Mouse (Mus musculus) midbrain, embryonic 13.5 days (tissue): ENCODE measurements at regions not wholly inside any gene's neighbourhood (a gene's known extent, or its start where the extent isn't known, plus 50 kb on each side); places are given as distances from the start of the nearest gene placed in this dataset.

ENCODE experiments used
- ATAC-seq: fragments of 200-750 bp; cut with Nextera tagmentation; 2 replicates; pipeline ENCODE4 v1.8.0; 2017; ENCODE audit warnings: mild to moderate bottlenecking, moderate TSS enrichment, moderate library complexity
- H3K27ac ChIP-seq: fragments of 300-500 bp; sonication (generic); 2 replicates; pipeline ENCODE4 v1.5.1; 2015; ENCODE audit warnings: inconsistent platforms, mild to moderate bottlenecking, moderate library complexity
- H3K27me3 ChIP-seq: fragments of 300-500 bp; sonication (generic); 2 replicates; pipeline ENCODE4 v1.6.1; 2015; ENCODE audit warnings: mild to moderate bottlenecking, inconsistent platforms
- H3K36me3 ChIP-seq: fragments of 300-500 bp; sonication (generic); 2 replicates; pipeline ENCODE4 v1.6.1; 2015; ENCODE audit warnings: mild to moderate bottlenecking, inconsistent platforms
- H3K4me1 ChIP-seq: fragments of 300-500 bp; sonication (generic); replicated peaks from 2 replicates; pipeline ENCODE4 v1.6.1; 2015; ENCODE audit warnings: inconsistent platforms
- H3K4me2 ChIP-seq: fragments of 300-500 bp; sonication (generic); replicated peaks from 2 replicates; pipeline ENCODE4 v1.6.1; 2015; ENCODE audit warnings: moderate library complexity, mild to moderate bottlenecking, inconsistent platforms
- H3K4me3 ChIP-seq: fragments of 300-500 bp; sonication (generic); replicated peaks from 2 replicates; pipeline ENCODE4 v1.5.1; 2015; ENCODE audit warnings: mild to moderate bottlenecking, inconsistent platforms
- H3K9ac ChIP-seq: fragments of 300-500 bp; sonication (generic); replicated peaks from 2 replicates; pipeline ENCODE4 v1.6.1; 2015; ENCODE audit warnings: mild to moderate bottlenecking, inconsistent platforms
- H3K9me3 ChIP-seq: fragments of 300-500 bp; sonication (generic); 2 replicates; pipeline ENCODE4 v1.6.1; 2016; ENCODE audit warnings: mild to moderate bottlenecking, inconsistent platforms
- WGBS: fragments of 180-500 bp; shearing (Covaris S2); methylation state at CpG from one replicate; pipeline ENCODE4 v1.1.7; 2015; 5-methylcytosine and 5-hydroxymethylcytosine counted together

DNA sequence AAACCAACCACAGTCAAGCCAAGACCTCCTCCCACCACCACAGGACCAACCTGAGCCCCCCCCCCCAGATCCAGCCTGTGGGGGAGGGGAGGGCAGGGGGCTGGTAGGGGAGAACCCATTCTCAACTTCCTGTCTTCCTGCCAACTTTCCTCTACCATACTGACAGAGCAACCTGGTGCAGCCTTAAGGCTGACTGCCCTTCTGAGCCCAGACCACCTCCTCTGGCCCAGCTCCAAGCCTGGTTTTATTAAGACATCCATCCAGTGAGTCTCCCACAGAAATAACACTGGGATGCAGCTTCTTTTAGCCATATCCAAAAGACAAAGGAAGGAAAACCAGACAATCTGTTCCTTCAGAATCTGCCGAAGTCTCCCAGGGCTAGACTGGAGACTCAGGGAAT lies 342.8 kb downstream of the Gm9195 start:
- H3K4me2 ChIP-seq: no peak overlapping the region
- no peak overlapping the region for H3K27ac ChIP-seq
- H3K9me3 ChIP-seq: no peaks in the 10 kb centered on the region
- H3K9ac ChIP-seq: no peak overlapping the region
- WGBS: 66% methylated on average over 1 of the region's 1 CpGs
- H3K27me3 ChIP-seq: no peaks in the 10 kb centered on the region
- ATAC-seq: no peak
- peaks cover 13% of the 10 kb centered on the region for H3K4me1 ChIP-seq
- H3K36me3 ChIP-seq: no peaks in the 10 kb centered on the region
- no peak overlapping the region for H3K4me3 ChIP-seq

DNA sequence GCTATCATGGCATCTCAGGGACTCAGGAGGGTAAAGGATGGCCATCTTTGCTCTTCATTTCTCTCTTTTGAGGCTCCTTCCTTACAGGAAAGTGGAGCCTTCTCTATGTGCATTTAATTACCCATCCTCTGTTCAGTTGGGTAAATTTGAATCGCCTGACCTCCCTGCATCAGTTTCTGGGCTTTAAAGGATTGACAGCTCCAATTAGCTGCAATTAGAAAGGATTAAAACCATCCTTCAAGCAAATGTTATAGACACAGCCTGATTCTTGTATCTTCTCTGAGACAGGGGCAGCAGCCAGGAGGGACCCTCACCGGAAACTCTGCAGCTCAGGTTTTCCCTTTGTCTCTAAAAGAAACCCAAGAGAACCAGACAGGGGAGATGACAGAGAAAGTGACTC lies 345.3 kb downstream of the Gm9195 start:
- H3K9me3 ChIP-seq: no peaks in the 10 kb centered on the region
- H3K4me1 ChIP-seq: peaks cover 28% of the 10 kb centered on the region
- H3K4me3 ChIP-seq: no peak overlapping the region
- no peaks in the 10 kb centered on the region for H3K27me3 ChIP-seq
- no peak for ATAC-seq
- 28% methylated on average over 2 of the region's 2 CpGs for WGBS
- H3K36me3 ChIP-seq: no peaks in the 10 kb centered on the region
- H3K27ac ChIP-seq: peak overlapping the region; percentile 19; the same call in 1 of the 2 replicates
- H3K4me2 ChIP-seq: no peak overlapping the region
- no peak overlapping the region for H3K9ac ChIP-seq

GRCm38 (mm10) chr14:72142883-72143487 lies 348.7 kb downstream of the Gm9195 start:
- Histone ChIP-seq H3K9me3 (no peaks in the 10 kb centered on the region), H3K4me3 (no peak overlapping the region), H3K27ac (0 out of 2 replicates have a peak overlapping the region, but pooled peaks have one; percentile 9), H3K9ac (no peak overlapping the region), H3K36me3 (no peaks in the 10 kb centered on the region), H3K4me1 (peaks cover 23% of the 10 kb centered on the region), H3K27me3 (no peaks in the 10 kb centered on the region), H3K4me2 (no peak overlapping the region)
- WGBS: 12% methylated on average over 6 of the region's 6 CpGs
- peak; percentile 81 for ATAC-seq

DNA sequence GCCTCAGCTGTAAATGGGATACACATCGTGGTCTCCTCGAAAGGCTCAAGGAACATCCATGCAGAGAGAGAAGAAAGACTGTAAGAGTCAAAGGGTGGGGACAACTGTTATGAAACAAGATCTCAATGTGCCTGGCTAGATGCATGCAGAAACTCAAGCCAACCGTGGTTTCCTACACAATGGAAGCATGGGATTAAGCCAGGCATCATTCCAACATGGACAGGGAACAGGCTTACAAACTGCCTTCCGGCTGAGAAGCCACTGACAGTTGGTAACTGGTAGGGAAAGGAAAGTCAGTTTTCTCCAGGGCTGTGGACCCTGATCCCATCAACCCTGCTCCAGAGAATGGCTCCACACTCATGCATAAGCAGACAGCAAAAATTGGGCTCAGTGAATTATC lies 350.5 kb downstream of the Gm9195 start:
- Histone ChIP-seq H3K27me3 (no peaks in the 10 kb centered on the region), H3K4me3 (no peak overlapping the region), H3K4me2 (no peak overlapping the region), H3K9ac (no peak overlapping the region), H3K36me3 (no peaks in the 10 kb centered on the region), H3K4me1 (peaks cover 15% of the 10 kb centered on the region), H3K9me3 (no peaks in the 10 kb centered on the region), H3K27ac (no peak overlapping the region)
- 50% methylated on average over 4 of the region's 4 CpGs for WGBS
- ATAC-seq: no peak

DNA sequence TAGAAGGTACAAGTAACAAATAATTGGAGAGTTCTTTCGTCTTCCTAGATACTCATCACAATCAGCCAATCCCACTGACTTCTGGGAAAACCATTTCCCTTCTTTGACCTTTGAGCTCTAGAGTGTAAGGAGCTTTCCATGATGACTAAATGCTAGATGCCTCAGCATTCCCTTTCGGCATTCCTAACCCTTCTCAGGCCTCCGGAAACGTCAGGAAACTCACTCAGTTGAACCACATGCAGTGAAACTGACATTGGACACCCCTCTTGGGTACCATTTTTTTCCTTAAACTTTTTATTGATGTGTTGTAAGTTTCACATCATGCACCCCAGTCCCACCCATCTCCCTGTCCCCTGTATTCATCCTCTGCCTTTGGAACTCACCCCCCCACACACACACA lies 361.5 kb downstream of the Gm9195 start:
- H3K27ac ChIP-seq: no peak overlapping the region
- no peaks in the 10 kb centered on the region for H3K9me3 ChIP-seq
- H3K27me3 ChIP-seq: no peaks in the 10 kb centered on the region
- no peak for ATAC-seq
- no peaks in the 10 kb centered on the region for H3K4me1 ChIP-seq
- H3K9ac ChIP-seq: no peak overlapping the region
- WGBS: 83% methylated on average over 4 of the region's 4 CpGs
- H3K4me3 ChIP-seq: no peak overlapping the region
- H3K4me2 ChIP-seq: no peak overlapping the region
- H3K36me3 ChIP-seq: no peaks in the 10 kb centered on the region

- no peak overlapping the region for H3K4me3 ChIP-seq
- no peak overlapping the region for H3K9ac ChIP-seq
- no peak for ATAC-seq
- no peak overlapping the region for H3K27ac ChIP-seq
- no peaks in the 10 kb centered on the region for H3K27me3 ChIP-seq
- H3K4me1 ChIP-seq: no peaks in the 10 kb centered on the region
- WGBS: 96% methylated on average over 4 of the region's 4 CpGs
- H3K4me2 ChIP-seq: no peak overlapping the region
- no peaks in the 10 kb centered on the region for H3K36me3 ChIP-seq
- H3K9me3 ChIP-seq: no peaks in the 10 kb centered on the region
Measured at GRCm38 (mm10) chr14:72121786-72122185, 369.9 kb downstream of the Gm9195 start.

- WGBS: 7% methylated on average over 1 of the region's 1 CpGs
- no peak for ATAC-seq
- Histone ChIP-seq H3K27me3 (no peaks in the 10 kb centered on the region), H3K36me3 (no peaks in the 10 kb centered on the region), H3K9ac (no peak overlapping the region), H3K27ac (no peak overlapping the region), H3K4me2 (no peak overlapping the region), H3K4me1 (no peaks in the 10 kb centered on the region), H3K4me3 (no peak overlapping the region), H3K9me3 (no peaks in the 10 kb centered on the region)
Measured at GRCm38 (mm10) chr14:72121006-72121405, 370.6 kb downstream of the Gm9195 start.

DNA sequence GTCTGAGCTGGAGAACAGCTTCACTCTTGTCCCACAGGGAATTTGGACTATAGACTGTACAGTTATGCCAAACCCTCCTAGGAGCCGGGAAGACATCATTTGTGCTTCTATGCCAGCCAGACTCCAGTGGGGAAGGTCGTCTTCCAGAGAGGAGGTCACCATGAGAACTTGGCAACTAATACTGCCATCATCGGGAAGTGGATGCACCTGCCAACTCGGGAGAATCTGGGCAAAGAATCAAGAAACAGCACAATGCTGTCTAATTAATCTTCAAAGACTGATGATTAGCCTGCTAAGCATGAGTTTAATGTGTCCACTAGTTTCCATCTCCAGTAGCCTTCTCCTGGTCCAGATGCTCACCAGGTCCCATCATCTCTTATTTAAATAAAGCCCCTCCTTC lies 374.8 kb downstream of the Gm9195 start:
- 64% methylated on average over 4 of the region's 4 CpGs for WGBS
- Histone ChIP-seq H3K4me2 (no peak overlapping the region), H3K9ac (no peak overlapping the region), H3K4me3 (no peak overlapping the region), H3K36me3 (no peaks in the 10 kb centered on the region), H3K9me3 (no peaks in the 10 kb centered on the region), H3K27ac (no peak overlapping the region), H3K27me3 (no peaks in the 10 kb centered on the region), H3K4me1 (no peaks in the 10 kb centered on the region)
- ATAC-seq: no peak

DNA sequence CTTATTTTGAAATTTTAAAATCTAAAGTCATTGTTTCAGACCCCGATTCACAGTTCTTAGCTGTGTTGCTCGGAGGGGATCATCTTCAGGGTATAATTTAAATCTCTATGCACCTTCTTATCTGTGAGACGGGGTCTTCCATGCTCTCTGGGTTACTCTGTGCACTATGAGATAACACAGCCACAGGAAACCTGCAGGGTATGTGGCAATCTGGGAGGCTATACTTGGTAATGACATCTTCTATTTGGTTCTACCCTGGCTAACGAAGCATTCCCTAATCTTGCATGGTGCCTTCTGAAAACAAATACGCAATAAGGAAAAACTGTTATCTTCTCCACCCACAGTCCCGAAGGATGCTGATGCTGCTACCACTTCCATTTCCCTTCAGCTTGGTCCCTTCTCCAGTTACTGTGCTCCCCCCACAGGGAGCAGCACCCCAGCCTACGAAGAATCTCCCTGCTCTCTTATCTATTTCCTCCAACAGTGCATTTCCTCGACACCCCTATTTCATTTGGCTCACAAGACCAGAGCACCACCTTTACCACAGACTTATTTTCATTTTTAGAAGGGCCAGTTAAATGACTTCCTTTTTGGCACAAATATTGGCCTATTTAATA lies 378.2 kb downstream of the Gm9195 start:
- no peaks in the 10 kb centered on the region for H3K36me3 ChIP-seq

GRCm38 (mm10) chr14:72110689-72111088 lies 380.9 kb downstream of the Gm9195 start:
- H3K9ac ChIP-seq: no peak overlapping the region
- H3K27me3 ChIP-seq: no peaks in the 10 kb centered on the region
- no peak overlapping the region for H3K4me3 ChIP-seq
- H3K36me3 ChIP-seq: no peaks in the 10 kb centered on the region
- ATAC-seq: no peak
- H3K27ac ChIP-seq: no peak overlapping the region
- no peak overlapping the region for H3K4me2 ChIP-seq
- WGBS: 93% methylated on average over 2 of the region's 2 CpGs
- H3K4me1 ChIP-seq: no peaks in the 10 kb centered on the region
- H3K9me3 ChIP-seq: no peaks in the 10 kb centered on the region

More for the DNA sequence above, 378.2 kb downstream of the Gm9195 start:
- Histone ChIP-seq H3K9me3 (no peaks in the 10 kb centered on the region), H3K27ac (no peak overlapping the region), H3K9ac (no peak overlapping the region), H3K4me1 (no peaks in the 10 kb centered on the region), H3K27me3 (no peaks in the 10 kb centered on the region), H3K4me2 (no peak overlapping the region), H3K4me3 (no peak overlapping the region)
- 83% methylated on average over 8 of the region's 8 CpGs for WGBS
- no peak for ATAC-seq

DNA sequence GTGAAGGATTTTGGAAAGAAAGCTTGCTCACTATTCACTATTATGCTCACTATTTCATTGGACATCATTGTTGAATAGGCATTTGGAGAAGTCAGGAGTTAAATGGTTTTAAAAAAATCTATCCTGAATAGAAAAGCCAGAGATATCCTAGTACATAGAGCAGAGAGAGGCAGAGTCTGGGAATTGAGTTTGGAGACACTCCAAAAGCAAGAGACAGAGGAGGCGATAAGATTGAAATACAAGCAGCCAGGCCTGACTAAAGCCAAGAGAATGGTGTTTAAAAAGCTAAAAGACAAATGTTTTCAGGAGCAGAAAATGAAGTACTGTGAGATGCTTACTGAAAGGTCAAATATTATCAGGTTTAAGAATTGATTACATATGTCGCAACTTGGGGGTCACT lies 400.1 kb downstream of the Gm9195 start:
- ATAC-seq: no peak
- Histone ChIP-seq H3K27ac (no peak overlapping the region), H3K9ac (no peak overlapping the region), H3K36me3 (no peaks in the 10 kb centered on the region), H3K4me1 (no peaks in the 10 kb centered on the region), H3K4me3 (no peak overlapping the region), H3K9me3 (no peaks in the 10 kb centered on the region), H3K4me2 (no peak overlapping the region), H3K27me3 (no peaks in the 10 kb centered on the region)
- WGBS: 90% methylated on average over 2 of the region's 2 CpGs

DNA sequence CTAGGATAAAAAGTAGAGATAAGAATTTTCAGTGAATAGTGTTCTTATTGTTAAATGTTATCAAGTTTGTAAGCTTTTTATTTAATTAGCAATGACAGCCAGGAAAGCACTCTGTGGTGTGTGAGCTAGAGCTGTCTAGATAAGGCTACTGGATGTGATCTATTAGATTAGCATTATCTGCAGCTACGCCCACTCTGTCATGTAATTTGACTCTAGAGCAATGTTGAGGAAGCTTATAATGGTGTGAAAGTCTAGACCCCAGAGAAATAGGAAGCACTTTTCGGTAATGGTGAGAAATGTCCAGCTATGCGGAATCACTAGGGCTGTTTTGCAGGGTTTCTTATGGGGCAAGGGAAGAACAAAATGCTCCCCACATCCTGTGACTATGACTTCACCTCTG lies 410.2 kb downstream of the Gm9195 start:
- no peaks in the 10 kb centered on the region for H3K9me3 ChIP-seq
- no peak overlapping the region for H3K9ac ChIP-seq
- no peaks in the 10 kb centered on the region for H3K27me3 ChIP-seq
- WGBS: 87% methylated on average over 3 of the region's 3 CpGs
- no peaks in the 10 kb centered on the region for H3K4me1 ChIP-seq
- no peak overlapping the region for H3K27ac ChIP-seq
- no peak overlapping the region for H3K4me3 ChIP-seq
- no peak overlapping the region for H3K4me2 ChIP-seq
- no peak for ATAC-seq
- no peaks in the 10 kb centered on the region for H3K36me3 ChIP-seq
